ENCODE assay signal across 9 mouse cellular contexts in the genomic region with DNA sequence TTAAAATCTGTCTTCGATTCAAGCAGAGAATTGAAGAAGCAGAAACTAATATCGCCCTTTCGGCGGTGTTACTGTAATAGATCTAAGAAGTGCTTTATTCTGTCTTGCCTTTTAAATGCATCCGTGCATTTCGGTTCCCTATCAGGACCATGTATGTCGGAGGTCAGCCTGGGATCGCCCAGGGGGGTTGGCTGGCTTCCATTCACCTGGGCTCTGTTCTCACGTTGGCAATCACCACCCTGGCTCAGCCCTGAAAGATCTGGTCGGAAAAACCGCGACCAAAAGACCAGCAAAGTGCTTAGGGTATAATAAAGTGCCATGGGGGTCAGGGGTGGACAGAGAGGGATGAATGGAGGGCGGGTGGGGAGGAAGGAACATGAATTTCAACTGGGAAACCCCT. TPM values are rescaled to one million over a fixed set of nuclear protein-coding genes. Genes with fewer than 3 reads are reported as not detected.
DNase-seq lines count a peak whose midpoint lies in the region; ATAC-seq and TF ChIP-seq lines count a peak whose summit lies in the region.
"Had no signal": no experiment of that assay in that cellular context is flagged by ENCODE, and none has a peak within 500 bp of the region (broad histone marks: within the 10 kb centered on the region; RNA-seq: fewer than 3 reads in every experiment).

No protein-coding gene starts in this region.

- peaks cover 13% of the 10 kb centered on the region; the same call in 1 of the 2 replicates for H3K4me1 ChIP-seq in heart, embryonic 10.5 days
- H3K4me1 ChIP-seq in cerebellum, adult 2 months (ENCODE audit: control insufficient read depth, insufficient read depth, low read length) = no peaks in the 10 kb centered on the region
- no peaks in the 10 kb centered on the region for H3K4me1 ChIP-seq in hindbrain, embryonic 11.5 days (replicated peaks; ENCODE audit: control insufficient read depth, insufficient read depth, low read length)
- H3K4me1 ChIP-seq in liver, embryonic 12.5 days = peaks cover 7% of the 10 kb centered on the region; the same call in 1 of the 2 replicates

- H3K4me3 ChIP-seq in heart, embryonic 10.5 days = peak overlapping the region; percentile 88
- peak overlapping the region; percentile 65 for H3K4me3 ChIP-seq in cerebellum, adult 2 months (replicated peaks; ENCODE audit: insufficient read depth, low read depth, low read length)
- H3K4me3 ChIP-seq in hindbrain, embryonic 11.5 days (ENCODE audit: low read depth, low read length) = peak overlapping the region; percentile 83
- peak overlapping the region; percentile 61 for H3K4me3 ChIP-seq in liver, embryonic 12.5 days

- H3K9ac ChIP-seq in hindbrain, embryonic 11.5 days (ENCODE audit: low read depth, low read length) = peak overlapping the region; percentile 81; the same call in 1 of the 2 replicates
- H3K9ac ChIP-seq in liver, embryonic 12.5 days = no peak overlapping the region

- WGBS in heart, embryonic 10.5 days = 19% methylated on average over 13 of the region's 13 CpGs
- 13% methylated on average over 13 of the region's 13 CpGs for WGBS in cerebellum, adult 2 months
- 16% methylated on average over 13 of the region's 13 CpGs for WGBS in hindbrain, embryonic 11.5 days
- WGBS in liver, embryonic 12.5 days (ENCODE audit: insufficient replicate concordance) = 16% methylated on average over 13 of the region's 13 CpGs

- H3K4me2 ChIP-seq in hindbrain, embryonic 11.5 days (replicated peaks; ENCODE audit: low read depth, low read length) = peak overlapping the region; percentile 99
- peak overlapping the region; percentile 72 for H3K4me2 ChIP-seq in liver, embryonic 12.5 days

- no peaks in the 10 kb centered on the region for H3K36me3 ChIP-seq in heart, embryonic 10.5 days
- H3K36me3 ChIP-seq in hindbrain, embryonic 11.5 days (ENCODE audit: control insufficient read depth, insufficient read depth, low read length) = no peaks in the 10 kb centered on the region
- H3K36me3 ChIP-seq in liver, embryonic 12.5 days = no peaks in the 10 kb centered on the region

- ATAC-seq in hindbrain, embryonic 11.5 days (ENCODE audit: low FRiP score) = peak; percentile 17; the same call in 1 of the 2 replicates
- no peak for ATAC-seq in liver, embryonic 12.5 days
- ATAC-seq in megakaryocyte progenitor cell, adult 5-6 weeks (replicated peaks; ENCODE audit: poor library complexity) = no peak

- H3K27ac ChIP-seq in heart, embryonic 10.5 days = peak overlapping the region; percentile 84; the same call in 1 of the 2 replicates
- no peak overlapping the region for H3K27ac ChIP-seq in cerebellum, adult 2 months (ENCODE audit: insufficient read depth, low read length)
- H3K27ac ChIP-seq in hindbrain, embryonic 11.5 days (ENCODE audit: low read depth, low read length) = no peak overlapping the region
- H3K27ac ChIP-seq in liver, embryonic 12.5 days = no peak overlapping the region

- TF ChIP-seq POLR2A in cerebellum, adult 2 months (IDR thresholded peaks at IDR 0.05; ENCODE audit: borderline replicate concordance, insufficient read depth, low read length) = no peak

- H3K27me3 ChIP-seq in heart, embryonic 10.5 days (ENCODE audit: insufficient read depth, poor library complexity, severe bottlenecking) = peaks cover 65% of the 10 kb centered on the region
- no peaks in the 10 kb centered on the region for H3K27me3 ChIP-seq in cerebellum, adult 2 months (ENCODE audit: control insufficient read depth, insufficient read depth, low read length)
- H3K27me3 ChIP-seq in hindbrain, embryonic 11.5 days (ENCODE audit: control insufficient read depth, insufficient read depth, low read length) = peaks cover 7% of the 10 kb centered on the region; the same call in 1 of the 2 replicates
- H3K27me3 ChIP-seq in liver, embryonic 12.5 days (replicated peaks) = peaks cover 67% of the 10 kb centered on the region

- no peaks in the 10 kb centered on the region for H3K9me3 ChIP-seq in heart, embryonic 10.5 days
- H3K9me3 ChIP-seq in hindbrain, embryonic 11.5 days (ENCODE audit: control insufficient read depth, low read length) = no peaks in the 10 kb centered on the region
- no peaks in the 10 kb centered on the region for H3K9me3 ChIP-seq in liver, embryonic 12.5 days (replicated peaks)

- intact Hi-C loops in heart, postnatal 14 days (cut with DNase I) = loop anchor here (5.0 kb wide), 1 partner anchor 164 kb away; no protein-coding TSS in a partner anchor

- DNase-seq in heart, embryonic 10.5 days (ENCODE audit: low spot score) = no peak
- no peak for DNase-seq in heart, postnatal 14 days
- peak; percentile 79 for DNase-seq in cerebellum, adult 2 months
- peak; percentile 30 for DNase-seq in hindbrain, embryonic 11.5 days (ENCODE audit: low spot score)
- no peak for DNase-seq in right cerebral cortex, adult 2 months (ENCODE audit: low spot score in 2 of 2)
- DNase-seq in right cerebral cortex, adult 18-20 months = no peak

- no peak for TF ChIP-seq CTCF in cerebellum, adult 2 months (IDR thresholded peaks at IDR 0.05; ENCODE audit: borderline replicate concordance, insufficient read depth, low read depth, low read length)

RNA-seq across cellular contexts. Expression of a gene that starts 1.3 kb away (rescaled TPM):
- 1.4 and 2.3 TPM in 2 replicates for polyA plus RNA-seq in heart, embryonic 10.5 days (2016; fragmentation: Nextera tagmentation; extraction: Ambion mirVana)
- 1 to 10 TPM; 5.1 to 5.6 TPM for total RNA-seq in heart, postnatal 14 days (2021)
- 30.1 and 32.9 TPM in 2 replicates for polyA plus RNA-seq in cerebellum, adult 2 months (2012; rRNA removed)
- polyA plus RNA-seq in hindbrain, embryonic 11.5 days (2014; fragmentation: Nextera tagmentation; extraction: Ambion mirVana) = 3.1 and 3.6 TPM in 2 replicates
- 1.0 and 1.5 TPM in 2 replicates for polyA plus RNA-seq in liver, embryonic 12.5 days (2016; fragmentation: Nextera tagmentation; extraction: Ambion mirVana)
- total RNA-seq in megakaryocyte progenitor cell, adult 5-6 weeks (2015) = not detected in 2 replicates
- not detected in 2 replicates for total RNA-seq in megakaryocyte progenitor cell, adult 5-6 weeks (2017)
- polyA plus RNA-seq: erythroblast, embryonic 14.5 days had no signal

Comparison
In these comparisons a context has a peak if more than half of its experiments do, and no peak if none do; other contexts are left out.
1. DNase-seq: peak in cerebellum, adult 2 months (2 of 2) and hindbrain, embryonic 11.5 days (single experiment); none in heart, embryonic 10.5 days (single experiment), heart, postnatal 14 days (0 of 2), right cerebral cortex, adult 2 months (0 of 2) and right cerebral cortex, adult 18-20 months (single experiment).
2. Peak in every context shown above with its lines, with median percentiles within 50 percentile points of each other: H3K4me3 ChIP-seq.